Mouse (Mus musculus) cerebellum, adult 8-10 months (tissue): ENCODE results near the gene Krt20.

Source experiments
- DNase-seq: peaks from one replicate; pipeline ENCODE4 v3.0.0; 2022

Gene Krt20

GRCm38 (mm10) chr11:99406186-99406585 lies 31.8 kb downstream of the Krt20 start:
- no peak for DNase-seq

DNA sequence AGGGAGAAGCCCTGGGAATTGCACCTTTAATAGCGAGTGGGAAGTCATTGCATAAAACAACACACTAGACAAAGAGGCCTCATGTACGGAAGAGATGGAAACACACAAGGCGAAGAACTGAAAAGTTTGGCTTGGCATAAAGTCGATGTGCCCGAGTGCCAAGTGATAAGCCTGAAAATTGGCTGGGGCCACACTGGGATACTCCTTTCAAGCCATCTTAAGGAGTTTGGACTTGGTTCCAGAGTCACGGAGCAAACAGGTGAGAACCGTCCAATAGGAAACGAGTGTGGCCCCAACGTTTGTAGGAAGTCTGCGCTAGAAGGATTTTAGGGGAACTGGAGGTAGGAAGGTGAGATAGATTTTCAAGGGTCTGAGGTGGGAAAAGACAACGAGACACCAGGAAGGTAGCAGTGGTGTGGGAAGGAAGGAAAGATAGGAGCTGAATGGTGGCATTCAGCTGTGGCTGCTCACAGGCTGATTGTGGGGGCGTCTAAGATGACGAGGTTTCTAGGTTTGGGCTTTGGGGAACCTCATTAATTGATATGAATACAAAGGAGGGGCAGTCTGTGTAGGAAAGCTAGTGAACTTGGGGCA lies 37.9 kb downstream of the Krt20 start:
- no peak for DNase-seq

DNA sequence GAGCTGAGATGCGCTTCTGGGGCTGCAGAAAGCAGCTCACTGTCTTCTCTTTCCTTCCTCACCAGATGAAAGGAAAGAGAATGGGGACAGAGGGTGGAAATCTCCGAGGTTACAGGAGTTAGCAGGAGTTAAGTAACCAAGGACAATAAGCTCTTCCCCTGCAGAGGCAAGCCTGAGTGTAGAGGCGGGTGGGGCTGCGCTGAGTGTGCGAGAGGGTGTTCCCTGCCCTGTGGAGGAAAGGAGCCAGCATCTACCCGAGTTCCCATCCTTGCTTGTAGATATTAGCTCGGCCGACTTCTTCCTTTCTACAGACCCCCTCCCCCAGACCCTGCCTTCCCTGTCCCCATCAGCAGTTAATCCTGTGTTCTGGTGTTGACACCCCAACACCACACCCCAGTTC lies 39.1 kb downstream of the Krt20 start:
- no peak for DNase-seq

GRCm38 (mm10) chr11:99398084-99398483 lies 39.9 kb downstream of the Krt20 start:
- DNase-seq, result no peak

GRCm38 (mm10) chr11:99396661-99397060 lies 41.3 kb downstream of the Krt20 start:
- no peak for DNase-seq

GRCm38 (mm10) chr11:99396034-99396433 lies 41.9 kb downstream of the Krt20 start:
- no peak for DNase-seq

- no peak for DNase-seq
These were observed 45.5 kb downstream of the Krt20 start for GRCm38 (mm10) chr11:99392492-99392891.

DNA sequence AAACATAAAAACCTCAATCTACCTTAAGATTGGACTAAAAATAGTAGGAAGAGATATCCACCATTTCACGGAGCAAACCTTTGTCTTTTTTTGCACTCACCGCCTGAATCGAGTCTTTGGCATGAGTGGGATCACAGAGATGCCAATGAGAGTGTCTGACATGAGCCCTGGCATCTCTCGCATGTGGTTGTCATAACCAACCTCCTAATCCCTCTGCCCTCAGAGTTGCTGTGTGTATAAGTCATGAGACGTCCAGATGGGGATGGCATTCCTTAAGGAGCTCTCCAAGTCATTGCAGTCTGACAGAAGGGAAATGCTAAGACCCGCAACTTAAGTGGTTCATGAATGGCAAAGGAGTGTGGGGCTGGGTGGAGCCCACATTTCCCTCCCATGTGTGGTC lies 46.6 kb downstream of the Krt20 start:
- DNase-seq, result no peak

DNA sequence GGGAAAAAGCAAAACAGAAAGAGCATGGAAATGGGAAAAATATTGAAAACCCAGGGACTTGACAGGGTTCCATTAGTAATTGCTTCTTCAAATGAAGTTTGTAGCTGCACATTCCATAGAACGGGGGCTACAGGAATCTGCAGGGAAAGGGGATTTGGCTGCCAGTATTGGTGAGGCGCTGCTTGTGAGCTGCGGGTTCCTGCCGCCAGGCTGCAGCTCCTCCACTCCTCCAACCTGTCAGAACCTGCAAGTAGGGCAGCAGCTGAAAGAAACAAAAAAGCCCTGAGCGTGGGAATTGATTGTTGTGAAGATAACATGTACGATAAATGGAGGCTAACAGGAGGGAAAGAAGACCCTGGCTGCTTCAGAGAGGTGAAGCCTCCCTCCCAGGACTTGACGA lies 47.1 kb downstream of the Krt20 start:
- DNase-seq, result no peak

DNA sequence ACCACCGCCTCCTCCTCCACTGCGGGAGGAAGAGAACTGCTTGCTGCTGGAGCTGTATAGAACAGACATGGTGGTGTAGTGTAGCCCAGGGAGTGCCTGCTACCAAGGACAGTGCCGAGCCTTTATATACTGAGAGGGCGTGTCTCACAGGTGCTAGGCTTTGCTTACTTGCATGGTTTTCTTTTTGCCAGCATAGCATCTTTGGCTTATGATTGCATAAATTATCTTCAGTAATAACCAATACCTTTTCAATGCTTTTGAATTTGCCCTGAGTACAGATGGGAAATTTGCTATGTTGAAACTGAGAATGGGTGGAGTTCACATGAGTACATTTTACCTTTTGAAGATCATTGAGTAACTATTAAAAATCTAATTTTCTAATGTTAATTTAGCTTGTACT lies 48.7 kb downstream of the Krt20 start, which contains the start of gene Krt10:
Krt10 (minus strand) TSS at position 101 of the 400 bp plus-strand sequence.
- no peak for DNase-seq

DNA sequence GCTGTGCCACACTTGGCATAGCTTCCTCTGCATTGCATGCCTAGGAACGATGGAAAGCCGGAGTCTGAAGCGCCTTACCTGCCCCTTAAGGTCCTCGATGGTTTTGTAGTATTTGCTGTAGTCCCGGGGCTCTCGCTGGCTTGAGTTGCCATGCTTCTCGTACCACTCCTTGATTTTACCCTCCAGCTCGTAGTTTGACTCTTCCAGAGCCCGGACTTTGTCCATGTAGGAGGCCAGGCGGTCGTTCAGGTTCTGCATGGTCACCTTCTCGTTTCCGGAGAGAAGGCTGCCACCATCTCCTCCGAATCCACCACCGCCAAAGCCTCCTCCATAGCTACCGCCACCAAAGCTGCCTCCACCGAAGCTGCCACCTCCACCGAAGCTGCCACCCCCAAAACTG lies 49.3 kb downstream of the Krt20 start:
- DNase-seq, result no peak

DNA sequence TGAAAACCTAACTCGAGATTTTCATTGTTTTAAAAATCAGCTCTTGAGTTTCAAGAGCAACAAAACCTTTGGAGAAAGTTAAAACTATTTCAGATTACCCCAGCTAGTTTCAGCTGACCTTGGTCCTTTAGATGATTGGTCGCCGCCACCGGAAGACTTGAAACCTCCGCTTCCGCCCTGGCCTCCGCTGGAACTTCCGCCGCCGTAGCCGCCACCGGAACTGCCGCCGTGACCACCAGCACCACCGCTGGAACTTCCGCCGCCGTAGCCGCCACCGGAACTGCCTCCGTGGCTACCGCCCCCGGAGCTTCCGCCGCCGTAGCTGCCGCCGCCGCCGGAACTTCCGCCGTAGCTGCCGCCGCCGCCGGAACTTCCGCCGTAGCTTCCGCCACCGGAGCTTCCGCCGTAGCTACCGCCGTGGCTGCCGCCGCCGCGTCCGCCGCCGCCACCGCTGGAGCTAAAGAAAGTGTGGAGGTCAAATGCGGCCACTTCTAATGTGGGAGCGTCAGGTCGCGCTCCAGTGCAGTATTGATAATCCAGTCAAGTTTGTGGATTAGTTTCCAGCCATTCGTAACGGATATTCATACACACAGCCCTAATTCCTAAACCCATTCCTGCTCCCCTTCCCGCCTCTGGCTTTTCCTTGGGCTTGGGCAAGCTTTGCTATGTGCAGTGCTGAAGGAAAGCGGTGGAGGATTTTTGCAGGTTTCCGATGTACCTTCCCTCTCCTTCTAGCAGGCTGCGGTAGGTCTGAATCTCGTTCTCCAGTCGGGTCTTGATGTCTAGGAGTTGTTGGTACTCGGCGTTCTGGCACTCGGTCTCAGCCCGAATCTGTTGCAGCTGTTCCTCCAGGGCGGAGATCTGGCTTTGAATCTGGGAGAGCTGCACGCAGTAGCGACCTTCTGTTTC lies 51.9 kb downstream of the Krt20 start:
- peak; percentile 88 for DNase-seq

DNA sequence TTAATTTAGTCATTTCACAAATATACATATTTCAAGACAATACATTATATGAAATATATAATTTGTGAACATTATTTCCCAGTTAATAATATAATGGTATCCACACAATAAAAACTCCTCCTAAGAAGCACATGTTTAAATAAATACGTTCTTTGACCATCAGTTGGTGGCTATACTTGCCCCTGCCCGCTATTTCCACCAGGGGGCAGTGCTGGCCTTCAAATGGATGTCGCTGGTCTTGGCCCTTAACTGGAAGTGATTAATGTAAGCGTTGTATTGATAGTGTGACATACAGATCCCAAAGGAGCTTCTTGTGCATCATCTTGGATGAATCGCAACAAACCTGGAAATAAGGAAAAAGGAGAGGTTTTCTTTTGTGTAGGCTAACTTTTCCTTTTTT lies 58.4 kb downstream of the Krt20 start:
- DNase-seq, result peak; percentile 72
